Mouse (Mus musculus) brain, embryonic 14.5 days (tissue): ENCODE data around the gene Trip6. TPM values are rescaled to one million over a fixed set of nuclear protein-coding genes. Genes with fewer than 3 reads are reported as not detected.

Source experiments
- DNase-seq: peaks from one replicate; pipeline ENCODE4 v3.0.0-alpha.2; 2011; ENCODE audit warnings: low read depth
- CTCF ChIP-seq: fragments of 200-500 bp; IDR thresholded peaks from 2 replicates; pipeline ENCODE4 v1.5.1; 2012; ENCODE audit warnings: inconsistent platforms, mild to moderate bottlenecking, moderate library complexity, borderline replicate concordance; ENCODE audit not compliant: insufficient read depth, insufficient read length; ENCODE audit errors: extremely low read depth
- POLR2A ChIP-seq: fragments of 200-500 bp; IDR thresholded peaks from 2 replicates; pipeline ENCODE4 v1.6.1; 2012; ENCODE audit warnings: mild to moderate bottlenecking, inconsistent platforms, borderline replicate concordance; ENCODE audit not compliant: poor library complexity, insufficient read depth, insufficient read length, severe bottlenecking; ENCODE audit errors: extremely low read depth
- polyA plus RNA-seq: library from polyadenylated mRNA; depleted of rRNA; stranded (reverse); fragments of >200 nt; gene quantifications from 2 replicates; pipeline ENCODE4 v1.2.3, GENCODE M21; 2012

Gene Trip6
- polyA plus RNA-seq, 1 experiment: 25.7 TPM

- TF ChIP-seq CTCF (no peak), POLR2A (no peak)
- DNase-seq: no peak
Observed at GRCm38 (mm10) chr5:137347856-137348255, 33.7 kb upstream of the Trip6 start.

GRCm38 (mm10) chr5:137346983-137347382, 32.8 kb upstream of the Trip6 start:
- TF ChIP-seq CTCF: no peak
- TF ChIP-seq POLR2A: no peak
- no peak for DNase-seq

GRCm38 (mm10) chr5:137346388-137346787, 32.2 kb upstream of the Trip6 start:
- no peak for TF ChIP-seq POLR2A
- TF ChIP-seq CTCF: no peak
- no peak for DNase-seq

GRCm38 (mm10) chr5:137345821-137346220, 31.6 kb upstream of the Trip6 start:
- TF ChIP-seq POLR2A (no peak), CTCF (no peak)
- DNase-seq: peak; percentile 32

- TF ChIP-seq POLR2A (no peak), CTCF (no peak)
Observed at GRCm38 (mm10) chr5:137343869-137344268, 29.7 kb upstream of the Trip6 start.

GRCm38 (mm10) chr5:137343412-137343811, 29.2 kb upstream of the Trip6 start:
- TF ChIP-seq CTCF (no peak), POLR2A (no peak)
- DNase-seq: no peak

More at GRCm38 (mm10) chr5:137343869-137344268, 29.7 kb upstream of the Trip6 start:
- no peak for DNase-seq

GRCm38 (mm10) chr5:137342407-137343012, 28.3 kb upstream of the Trip6 start:
- TF ChIP-seq POLR2A: no peak
- TF ChIP-seq CTCF: no peak
- DNase-seq: no peak

GRCm38 (mm10) chr5:137340222-137340621, 26.0 kb upstream of the Trip6 start:
- TF ChIP-seq POLR2A (no peak), CTCF (no peak)
- DNase-seq: no peak

GRCm38 (mm10) chr5:137339290-137339979, 25.2 kb upstream of the Trip6 start:
- TF ChIP-seq POLR2A (no peak), CTCF (no peak)
- peak; percentile 77 for DNase-seq

GRCm38 (mm10) chr5:137338663-137339289, 24.6 kb upstream of the Trip6 start:
- DNase-seq: no peak
- TF ChIP-seq POLR2A (no peak), CTCF (no peak)

GRCm38 (mm10) chr5:137338256-137338655, 24.1 kb upstream of the Trip6 start:
- peak; percentile 98 for DNase-seq
- TF ChIP-seq CTCF: no peak
- peak; percentile 24; the same call in 1 of the 2 replicates for TF ChIP-seq POLR2A
